Mouse (Mus musculus) embryonic fibroblast, embryonic 13.5 days (primary cell): Measurements from ENCODE around the gene Mtmr3. TPM values are rescaled to one million over a fixed set of nuclear protein-coding genes. Genes with fewer than 3 reads are reported as not detected.

ENCODE experiments used
- H3K27ac ChIP-seq: 2 replicates; pipeline ENCODE4 v1.5.1; 2012; ENCODE audit warnings: low read length, control low read depth, inconsistent platforms; ENCODE audit not compliant: insufficient read depth
- H3K4me1 ChIP-seq: 2 replicates; pipeline ENCODE4 v1.6.1; 2011; ENCODE audit warnings: low read length; ENCODE audit not compliant: control insufficient read depth, insufficient read depth
- H3K4me3 ChIP-seq: 2 replicates; pipeline ENCODE4 v1.5.1; 2011; ENCODE audit warnings: mild to moderate bottlenecking, control low read depth, low read length; ENCODE audit not compliant: insufficient read depth
- CTCF ChIP-seq: IDR thresholded peaks from 2 replicates; pipeline ENCODE4 v1.5.1; 2011; ENCODE audit warnings: mild to moderate bottlenecking, control low read depth, low read length, moderate library complexity, borderline replicate concordance; ENCODE audit not compliant: insufficient read depth
- POLR2A ChIP-seq: IDR thresholded peaks from 2 replicates; pipeline ENCODE4 v1.6.1; 2011; ENCODE audit warnings: low read depth, mild to moderate bottlenecking, control low read depth, low read length, moderate library complexity
- polyA plus RNA-seq: library from polyadenylated mRNA; stranded (reverse); fragments of >200 nt; gene quantifications from 2 replicates; pipeline ENCODE4 v1.2.4, GENCODE M21; 2011; ENCODE audit warnings: low read depth; ENCODE audit not compliant: missing spikeins, insufficient read length

Gene Mtmr3
- polyA plus RNA-seq, 1 experiment, result 37.8 TPM

GRCm38 (mm10) chr11:4625931-4626330 lies 31.3 kb upstream of the Mtmr3 start:
- no peaks in the 10 kb centered on the region; the same call in 1 of the 2 replicates for H3K4me1 ChIP-seq
- no peak overlapping the region for H3K27ac ChIP-seq
- no peak for TF ChIP-seq POLR2A
- TF ChIP-seq CTCF, result no peak
- H3K4me3 ChIP-seq, result no peak overlapping the region

GRCm38 (mm10) chr11:4622997-4623396 lies 28.3 kb upstream of the Mtmr3 start:
- Histone ChIP-seq H3K4me3 (no peak overlapping the region), H3K4me1 (no peaks in the 10 kb centered on the region; the same call in 1 of the 2 replicates)

GRCm38 (mm10) chr11:4622442-4622986 lies 27.9 kb upstream of the Mtmr3 start:
- Histone ChIP-seq H3K27ac (no peak overlapping the region), H3K4me3 (no peak overlapping the region), H3K4me1 (no peaks in the 10 kb centered on the region; the same call in 1 of the 2 replicates)
- TF ChIP-seq CTCF (no peak), POLR2A (no peak)

More at GRCm38 (mm10) chr11:4622997-4623396, 28.3 kb upstream of the Mtmr3 start:
- no peak overlapping the region for H3K27ac ChIP-seq
- TF ChIP-seq POLR2A (no peak), CTCF (no peak)

- Histone ChIP-seq H3K4me3 (no peak overlapping the region), H3K27ac (no peak overlapping the region), H3K4me1 (no peaks in the 10 kb centered on the region; the same call in 1 of the 2 replicates)
- TF ChIP-seq POLR2A, result no peak
- TF ChIP-seq CTCF, result no peak
These were observed 27.2 kb upstream of the Mtmr3 start for GRCm38 (mm10) chr11:4621866-4622265.

- no peak for TF ChIP-seq CTCF
- no peak for TF ChIP-seq POLR2A
- Histone ChIP-seq H3K4me3 (no peak overlapping the region), H3K4me1 (no peaks in the 10 kb centered on the region; the same call in 1 of the 2 replicates), H3K27ac (no peak overlapping the region)
These were observed 25.9 kb upstream of the Mtmr3 start for GRCm38 (mm10) chr11:4620501-4621108.

GRCm38 (mm10) chr11:4620017-4620485 lies 25.4 kb upstream of the Mtmr3 start, which contains the start of gene Gm11032:
Gm11032 (plus strand) TSS chr11:4620067.
- Histone ChIP-seq H3K4me3 (no peak within 1 kb of the TSS), H3K4me1 (no peaks in the 10 kb centered on the region; the same call in 1 of the 2 replicates), H3K27ac (no peak within 1 kb of the TSS)
- TF ChIP-seq POLR2A (no peak), CTCF (no peak)

GRCm38 (mm10) chr11:4611904-4612303 lies 17.2 kb upstream of the Mtmr3 start:
- Histone ChIP-seq H3K4me3 (no peak overlapping the region), H3K4me1 (peaks cover 3% of the 10 kb centered on the region), H3K27ac (no peak overlapping the region)
- TF ChIP-seq POLR2A (no peak), CTCF (no peak)

GRCm38 (mm10) chr11:4606541-4606940 lies 11.9 kb upstream of the Mtmr3 start:
- TF ChIP-seq CTCF (no peak), POLR2A (no peak)
- no peak overlapping the region for H3K4me3 ChIP-seq
- peaks cover 8% of the 10 kb centered on the region for H3K4me1 ChIP-seq
- H3K27ac ChIP-seq, result peak overlapping the region; percentile 90

- Histone ChIP-seq H3K27ac (no peak overlapping the region), H3K4me1 (peaks cover 8% of the 10 kb centered on the region), H3K4me3 (no peak overlapping the region)
- TF ChIP-seq POLR2A, result no peak
- no peak for TF ChIP-seq CTCF
These were observed 10.8 kb upstream of the Mtmr3 start for GRCm38 (mm10) chr11:4605414-4605813.

- peaks cover 8% of the 10 kb centered on the region for H3K4me1 ChIP-seq
- no peak overlapping the region for H3K27ac ChIP-seq
- TF ChIP-seq POLR2A, result no peak
- no peak for TF ChIP-seq CTCF
- no peak overlapping the region for H3K4me3 ChIP-seq
These were observed 9.8 kb upstream of the Mtmr3 start for GRCm38 (mm10) chr11:4604441-4604840.
